1 mouse cellular context compared by ENCODE assay signal in genomic region chr2:132871663-132872062, GRCm38 (mm10).
A peak's percentile ranks its signal among the peaks of the same experiment; 100 is the strongest.
TF ChIP-seq lines count a peak whose summit lies in the region.

No protein-coding gene starts in this region.

TF ChIP-seq in CH12.LX, 34 proteins besides CTCF, POLR2A, EP300 and RAD21:
- TF ChIP-seq CHD2 (IDR thresholded peaks at IDR 0.05; ENCODE audit: low read length): no peak
- no peak for TF ChIP-seq MAX (IDR thresholded peaks at IDR 0.05; ENCODE audit: low read length)
- peak; percentile 59 for TF ChIP-seq HCFC1 (IDR thresholded peaks at IDR 0.05; ENCODE audit: low read depth, low read length)
- TF ChIP-seq JUN (IDR thresholded peaks at IDR 0.05; ENCODE audit: insufficient read depth, low read depth, low read length): no peak
- no peak for TF ChIP-seq MAZ (IDR thresholded peaks at IDR 0.05; ENCODE audit: low read depth, low read length)
